Mouse (Mus musculus) myocyte (in vitro differentiated cells): ENCODE results near the gene Vwce.

ENCODE experiments used
- MYOD1 ChIP-seq, 3 experiments: IDR thresholded peaks; one replicate each; pipeline ENCODE4 v1.6.1; 2011; ENCODE audit warnings: control low read depth in 2 of 3, low read depth in 2 of 3, mild to moderate bottlenecking in 2 of 3, moderate library complexity in 1 of 3; ENCODE audit not compliant: insufficient read length in 2 of 3, control insufficient read depth in 1 of 3
- POLR2A ChIP-seq: IDR thresholded peaks from one replicate; pipeline ENCODE4 v1.6.1; 2011; ENCODE audit warnings: low read depth, mild to moderate bottlenecking, control low read depth, moderate library complexity; ENCODE audit not compliant: insufficient read length
- TCF12 ChIP-seq: IDR thresholded peaks from one replicate; pipeline ENCODE4 v1.6.1; 2011; ENCODE audit warnings: mild to moderate bottlenecking, control low read depth; ENCODE audit not compliant: poor library complexity, insufficient read depth, severe bottlenecking

DNA sequence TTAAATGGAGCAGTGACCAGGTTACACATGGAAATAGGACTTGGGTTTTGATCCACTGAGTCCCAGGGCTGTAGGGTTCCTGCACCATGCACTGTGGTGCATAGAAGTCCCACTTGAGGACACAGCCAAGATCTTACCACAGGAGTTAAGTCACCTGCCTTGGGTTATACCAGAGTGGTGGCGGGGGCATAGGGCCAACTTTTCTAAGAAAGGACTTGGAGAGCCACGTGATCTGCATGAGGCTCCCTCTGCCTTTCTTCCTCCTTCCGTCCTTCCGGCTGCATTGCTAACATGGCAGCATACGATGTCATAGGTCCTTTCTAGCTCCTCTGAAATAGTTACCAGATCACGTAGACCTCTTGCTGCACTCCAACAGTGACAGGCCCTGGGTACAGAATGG lies 81.5 kb downstream of the Vwce start:
- TF ChIP-seq POLR2A = no peak
- no peak for TF ChIP-seq MYOD1 (IDR thresholded peaks at IDR 0.05; ENCODE audit: control insufficient read depth in 1 of 3, insufficient read length in 2 of 3, low read depth in 2 of 3)
- TF ChIP-seq TCF12 = no peak
